11 mouse cellular contexts compared by ENCODE assay signal in genomic region chr9:9984028-9984427, GRCm38 (mm10).
"Had no signal": no experiment of that assay in that cellular context is flagged by ENCODE, and none has a peak within 500 bp of the region (broad histone marks: within the 10 kb centered on the region; RNA-seq: fewer than 3 reads in every experiment).

No protein-coding gene starts in this region.

- DNase-seq: kidney, adult 11 months; kidney, postnatal 14 days; left cerebral cortex, postnatal 4 days; thymus, adult 2 months; thymus, postnatal 25 days had no signal

- H3K36me3 ChIP-seq: limb, embryonic 15.5 days; liver, embryonic 12.5 days; midbrain, embryonic 12.5 days; neural tube, embryonic 13.5 days; stomach, embryonic 15.5 days had no signal

- H3K9ac ChIP-seq: limb, embryonic 15.5 days; liver, embryonic 12.5 days; midbrain, embryonic 12.5 days; neural tube, embryonic 13.5 days; stomach, embryonic 15.5 days had no signal

- H3K27ac ChIP-seq: limb, embryonic 15.5 days; liver, embryonic 12.5 days; midbrain, embryonic 12.5 days; neural tube, embryonic 13.5 days; stomach, embryonic 15.5 days had no signal

- H3K4me2 ChIP-seq: limb, embryonic 15.5 days; liver, embryonic 12.5 days; midbrain, embryonic 12.5 days; neural tube, embryonic 13.5 days; stomach, embryonic 15.5 days had no signal

- H3K27me3 ChIP-seq: limb, embryonic 15.5 days; liver, embryonic 12.5 days; midbrain, embryonic 12.5 days; neural tube, embryonic 13.5 days; stomach, embryonic 15.5 days had no signal

- H3K4me3 ChIP-seq: limb, embryonic 15.5 days; liver, embryonic 12.5 days; midbrain, embryonic 12.5 days; neural tube, embryonic 13.5 days; stomach, embryonic 15.5 days had no signal

- H3K9me3 ChIP-seq: limb, embryonic 15.5 days; liver, embryonic 12.5 days; midbrain, embryonic 12.5 days; neural tube, embryonic 13.5 days; stomach, embryonic 15.5 days had no signal

- ATAC-seq: liver, embryonic 12.5 days; midbrain, embryonic 16.5 days had no signal

- H3K4me1 ChIP-seq: limb, embryonic 15.5 days; liver, embryonic 12.5 days; midbrain, embryonic 12.5 days; neural tube, embryonic 13.5 days; stomach, embryonic 15.5 days had no signal
